Comparison of ENCODE assay signal across 7 mouse cellular contexts in the genomic region with DNA sequence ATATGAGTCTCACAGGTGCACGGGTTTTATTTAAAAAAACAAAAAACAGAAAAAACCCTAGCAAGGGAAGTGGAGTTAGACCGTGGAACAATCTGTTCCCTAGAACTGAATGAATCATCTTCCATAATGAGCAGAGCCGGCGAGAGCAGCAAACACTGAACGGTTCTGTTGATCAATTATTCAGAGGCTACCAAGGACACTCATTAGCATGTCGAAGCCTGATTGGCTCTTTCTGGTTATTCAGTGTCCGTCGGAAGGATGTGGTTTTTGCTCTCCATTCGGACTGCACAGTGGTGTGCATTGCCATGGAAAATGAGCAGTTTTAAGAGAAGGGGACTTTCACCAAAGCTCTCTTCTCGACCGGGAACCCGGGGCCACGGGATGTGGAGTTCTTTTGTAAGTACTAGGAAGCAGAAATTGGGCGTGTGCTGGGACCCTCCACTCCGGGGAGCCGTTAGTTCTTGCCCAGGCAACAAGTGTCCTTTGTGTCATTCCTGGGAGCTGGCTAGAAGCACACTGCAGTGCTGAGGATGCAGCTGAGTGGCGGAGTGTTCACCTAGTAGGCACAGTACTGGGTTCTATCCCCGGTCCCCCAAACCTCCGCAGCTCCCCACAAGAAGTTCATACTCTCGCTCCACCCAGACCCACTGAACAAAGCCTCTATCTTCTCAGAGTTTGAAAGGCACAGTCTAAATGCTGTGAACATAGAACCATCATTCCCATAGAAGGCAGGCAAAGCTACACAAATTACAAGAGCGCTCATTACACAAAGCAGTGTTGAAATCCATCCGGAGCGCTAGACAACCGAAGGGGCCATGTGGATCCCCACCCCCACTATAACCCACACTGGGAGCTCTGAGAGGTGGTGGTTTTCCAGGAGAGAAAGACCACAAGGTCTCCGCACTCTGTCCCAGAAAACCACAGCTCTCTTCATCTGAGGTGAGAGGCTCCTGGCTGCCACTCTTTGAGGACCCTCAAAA.
DNase-seq lines count a peak whose midpoint lies in the region; ATAC-seq and TF ChIP-seq lines count a peak whose summit lies in the region.

No protein-coding gene starts in this region.

- no peaks in the 10 kb centered on the region for H3K79me2 ChIP-seq in liver, adult 2 months (ENCODE audit: control insufficient read depth, insufficient read depth, low read length)

- no peak for TF ChIP-seq POLR2A in bone marrow, adult 2 months (IDR thresholded peaks at IDR 0.05; ENCODE audit: borderline replicate concordance, control insufficient read depth, low read depth, low read length)
- no peak for TF ChIP-seq POLR2A in liver, adult 2 months (IDR thresholded peaks at IDR 0.05; ENCODE audit: extremely low read depth, insufficient read depth, low read length)

- peak overlapping the region; percentile 57 for H3K27ac ChIP-seq in bone marrow, adult 2 months (ENCODE audit: control insufficient read depth, insufficient read depth, low read depth, low read length, poor library complexity)
- no peak overlapping the region for H3K27ac ChIP-seq in kidney, postnatal 0 days
- no peak overlapping the region for H3K27ac ChIP-seq in liver, adult 2 months (replicated peaks; ENCODE audit: insufficient read depth, low read depth, low read length)
- H3K27ac ChIP-seq in neural tube, embryonic 14.5 days (ENCODE audit: low read depth, low read length) = peak overlapping the region; percentile 50

- ATAC-seq in kidney, postnatal 0 days (replicated peaks; ENCODE audit: low FRiP score, low read depth) = peak; percentile 72
- peak; percentile 83 for ATAC-seq in neural tube, embryonic 14.5 days (ENCODE audit: low read depth)

- H3K36me3 ChIP-seq in erythroblast, embryonic 14.5 days (ENCODE audit: control insufficient read depth) = no peaks in the 10 kb centered on the region
- no peaks in the 10 kb centered on the region for H3K36me3 ChIP-seq in kidney, postnatal 0 days (ENCODE audit: insufficient read depth, low read length)
- H3K36me3 ChIP-seq in liver, adult 2 months (ENCODE audit: control insufficient read depth, insufficient read depth, low read length) = no peaks in the 10 kb centered on the region
- no peaks in the 10 kb centered on the region for H3K36me3 ChIP-seq in neural tube, embryonic 14.5 days (ENCODE audit: control insufficient read depth, insufficient read depth, low read length)

- H3K27me3 ChIP-seq in erythroblast, embryonic 14.5 days (ENCODE audit: control insufficient read depth) = peaks cover 7% of the 10 kb centered on the region
- no peaks in the 10 kb centered on the region for H3K27me3 ChIP-seq in kidney, postnatal 0 days (ENCODE audit: insufficient read depth, low read length)
- H3K27me3 ChIP-seq in liver, adult 2 months (ENCODE audit: control insufficient read depth, insufficient read depth, low read length) = no peaks in the 10 kb centered on the region
- no peaks in the 10 kb centered on the region for H3K27me3 ChIP-seq in neural tube, embryonic 14.5 days (ENCODE audit: control insufficient read depth, insufficient read depth, low read length)

- DNase-seq in MN1 (ENCODE audit: low spot score) = peak; percentile 93
- DNase-seq in kidney, postnatal 0 days (ENCODE audit: low spot score) = peak; percentile 42
- peak; percentile 68 for DNase-seq in liver, adult 2 months (ENCODE audit: extremely low read depth, low read depth, low spot score)
- DNase-seq in thymus, postnatal 0 days (ENCODE audit: low spot score) = no peak

- H3K4me3 ChIP-seq in bone marrow, adult 2 months (replicated peaks; ENCODE audit: control insufficient read depth, low read depth, low read length) = peak overlapping the region; percentile 58
- H3K4me3 ChIP-seq in erythroblast, embryonic 14.5 days (replicated peaks) = peak overlapping the region; percentile 55
- H3K4me3 ChIP-seq in kidney, postnatal 0 days (replicated peaks; ENCODE audit: low read depth, low read length) = no peak overlapping the region
- H3K4me3 ChIP-seq in liver, adult 2 months (ENCODE audit: insufficient read depth, low read depth, low read length) = no peak overlapping the region
- no peak overlapping the region for H3K4me3 ChIP-seq in neural tube, embryonic 14.5 days (ENCODE audit: low read depth, low read length)

- H3K4me2 ChIP-seq in kidney, postnatal 0 days (ENCODE audit: low read length) = no peak overlapping the region
- H3K4me2 ChIP-seq in neural tube, embryonic 14.5 days (ENCODE audit: low read depth, low read length) = peak overlapping the region; percentile 38

- H3K4me1 ChIP-seq in bone marrow, adult 2 months (ENCODE audit: control insufficient read depth, insufficient read depth, low read length) = peaks cover 3% of the 10 kb centered on the region; the same call in 1 of the 2 replicates
- H3K4me1 ChIP-seq in erythroblast, embryonic 14.5 days (ENCODE audit: control insufficient read depth) = peaks cover 65% of the 10 kb centered on the region
- H3K4me1 ChIP-seq in kidney, postnatal 0 days (replicated peaks; ENCODE audit: insufficient read depth, low read length) = no peaks in the 10 kb centered on the region
- H3K4me1 ChIP-seq in liver, adult 2 months (ENCODE audit: control insufficient read depth, insufficient read depth, low read length) = no peaks in the 10 kb centered on the region
- H3K4me1 ChIP-seq in neural tube, embryonic 14.5 days (ENCODE audit: control insufficient read depth, insufficient read depth, low read length) = 0 out of 2 replicates have a peak, but pooled peaks cover 6% of the 10 kb centered on the region

- WGBS in bone marrow, adult 2 months = 21% methylated on average over 25 of the region's 25 CpGs
- WGBS in kidney, postnatal 0 days = 62% methylated on average over 25 of the region's 25 CpGs
- WGBS in liver, adult 2 months = 51% methylated on average over 25 of the region's 25 CpGs
- 33% methylated on average over 25 of the region's 25 CpGs for WGBS in neural tube, embryonic 14.5 days

- H3K9me3 ChIP-seq in erythroblast, embryonic 14.5 days (ENCODE audit: control insufficient read depth, low read length) = no peaks in the 10 kb centered on the region
- no peaks in the 10 kb centered on the region for H3K9me3 ChIP-seq in kidney, postnatal 0 days (replicated peaks; ENCODE audit: low read length)
- no peaks in the 10 kb centered on the region for H3K9me3 ChIP-seq in neural tube, embryonic 14.5 days (ENCODE audit: control insufficient read depth, low read length)

- no peak for TF ChIP-seq CTCF in bone marrow, adult 2 months (IDR thresholded peaks at IDR 0.05; ENCODE audit: control insufficient read depth, insufficient read depth, low read length)
- TF ChIP-seq CTCF in kidney, postnatal 0 days (IDR thresholded peaks at IDR 0.05; ENCODE audit: low read depth) = no peak
- no peak for TF ChIP-seq CTCF in liver, adult 2 months (IDR thresholded peaks at IDR 0.05; ENCODE audit: low read depth, low read length)

- no peak overlapping the region for H3K9ac ChIP-seq in kidney, postnatal 0 days (ENCODE audit: low read depth, low read length)
- H3K9ac ChIP-seq in liver, adult 2 months (ENCODE audit: low read depth, low read length) = no peak overlapping the region
- H3K9ac ChIP-seq in neural tube, embryonic 14.5 days (replicated peaks; ENCODE audit: low read depth, low read length) = 0 out of 2 replicates have a peak overlapping the region, but pooled peaks have one; percentile 7

Comparison
In these comparisons a context has a peak if more than half of its experiments do, and no peak if none do; other contexts are left out.
1. H3K27ac ChIP-seq: peak in bone marrow, adult 2 months (single experiment) and neural tube, embryonic 14.5 days (single experiment); none in kidney, postnatal 0 days (single experiment) and liver, adult 2 months (single experiment).
2. H3K4me3 ChIP-seq: peak in bone marrow, adult 2 months (single experiment) and erythroblast, embryonic 14.5 days (single experiment); none in kidney, postnatal 0 days (single experiment), liver, adult 2 months (single experiment) and neural tube, embryonic 14.5 days (single experiment).